Mouse (Mus musculus): ENCODE data around the gene Cacnb4.

- no peak for TF ChIP-seq CTCF (IDR thresholded peaks at IDR 0.05; ENCODE audit: control insufficient read depth, insufficient read depth, insufficient replicate concordance, low read depth, low read length)
- no peak for TF ChIP-seq POLR2A (IDR thresholded peaks at IDR 0.05; ENCODE audit: control insufficient read depth, low read depth, low read length)
These were observed 270.2 kb downstream of the Cacnb4 start for GRCm38 (mm10) chr2:52406480-52406879.
